Mouse (Mus musculus) stomach, embryonic 16.5 days (tissue): ENCODE measurements at regions not wholly inside any gene's neighbourhood (a gene's known extent, or its start where the extent isn't known, plus 50 kb on each side); places are given as distances from the start of the nearest gene placed in this dataset.

Experiments used
- ATAC-seq: fragments of 200-750 bp; cut with Nextera tagmentation; 2 replicates; pipeline ENCODE4 v1.8.0; 2017; ENCODE audit warnings: moderate number of reproducible peaks, moderate TSS enrichment; ENCODE audit not compliant: insufficient read depth, low FRiP score
- H3K27ac ChIP-seq: fragments of 300-500 bp; sonication (generic); 2 replicates; pipeline ENCODE4 v1.5.1; 2014; ENCODE audit warnings: low read length
- H3K27me3 ChIP-seq: fragments of 300-500 bp; sonication (generic); 2 replicates; pipeline ENCODE4 v1.6.1; 2014; ENCODE audit warnings: low read length, control low read depth, mixed read lengths; ENCODE audit not compliant: control insufficient read depth, insufficient read depth
- H3K36me3 ChIP-seq: fragments of 300-500 bp; sonication (generic); 2 replicates; pipeline ENCODE4 v1.6.1; 2014; ENCODE audit warnings: low read length; ENCODE audit not compliant: control insufficient read depth, insufficient read depth
- H3K4me1 ChIP-seq: fragments of 300-500 bp; sonication (generic); 2 replicates; pipeline ENCODE4 v1.6.1; 2014; ENCODE audit warnings: low read length, control low read depth, mixed read lengths; ENCODE audit not compliant: control insufficient read depth, insufficient read depth
- H3K4me2 ChIP-seq: fragments of 300-500 bp; sonication (generic); 2 replicates; pipeline ENCODE4 v1.6.1; 2014; ENCODE audit warnings: low read depth, low read length, mixed read lengths
- H3K4me3 ChIP-seq: fragments of 300-500 bp; sonication (generic); replicated peaks from 2 replicates; pipeline ENCODE4 v1.5.1; 2014; ENCODE audit warnings: mild to moderate bottlenecking, low read length
- H3K9ac ChIP-seq: fragments of 300-500 bp; sonication (generic); 2 replicates; pipeline ENCODE4 v1.6.1; 2014; ENCODE audit warnings: low read length
- H3K9me3 ChIP-seq: fragments of 300-500 bp; sonication (generic); replicated peaks from 2 replicates; pipeline ENCODE4 v1.6.1; 2016; ENCODE audit warnings: low read length, control low read depth; ENCODE audit not compliant: control insufficient read depth
- WGBS: fragments of 180-500 bp; shearing (Covaris S2); extraction: QIAGEN DNeasy Blood & Tissue Kit; methylation state at CpG from one replicate; pipeline ENCODE4 v1.1.7; 2014; 5-methylcytosine and 5-hydroxymethylcytosine counted together

- no peaks in the 10 kb centered on the region for H3K4me1 ChIP-seq
- no peaks in the 10 kb centered on the region for H3K36me3 ChIP-seq
- no peak overlapping the region for H3K4me3 ChIP-seq
- no peaks in the 10 kb centered on the region for H3K9me3 ChIP-seq
- ATAC-seq: no peak
- H3K27ac ChIP-seq: no peak overlapping the region
- no peak overlapping the region for H3K4me2 ChIP-seq
- H3K27me3 ChIP-seq: no peaks in the 10 kb centered on the region
- H3K9ac ChIP-seq: no peak overlapping the region
- WGBS: 73% methylated on average over 13 of the region's 13 CpGs
Measured at GRCm38 (mm10) chr9:88049270-88049669, 277.7 kb upstream of the Nt5e start.

DNA sequence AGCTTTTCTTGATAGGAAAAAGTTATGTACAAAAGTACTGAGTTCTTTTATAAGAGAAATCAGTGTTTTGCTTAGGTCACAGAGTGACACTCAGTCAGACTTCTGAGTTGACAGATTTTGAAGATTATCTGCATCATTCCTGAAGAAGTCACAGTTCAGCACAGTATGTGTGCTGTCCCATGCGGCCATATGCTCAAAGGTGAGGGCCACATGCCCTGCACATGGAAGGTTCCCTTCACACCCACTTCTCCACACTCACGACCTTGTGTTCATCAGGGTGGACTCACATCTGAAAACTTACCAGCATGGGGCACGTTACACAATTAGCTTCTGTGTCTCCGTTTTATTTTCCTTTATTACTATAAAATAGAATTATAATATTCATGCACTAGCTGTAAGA lies 277.2 kb upstream of the Nt5e start:
- 83% methylated on average over 4 of the region's 4 CpGs for WGBS
- H3K9ac ChIP-seq: no peak overlapping the region
- H3K4me3 ChIP-seq: no peak overlapping the region
- H3K9me3 ChIP-seq: no peaks in the 10 kb centered on the region
- H3K36me3 ChIP-seq: no peaks in the 10 kb centered on the region
- no peak for ATAC-seq
- H3K27me3 ChIP-seq: no peaks in the 10 kb centered on the region
- H3K4me1 ChIP-seq: no peaks in the 10 kb centered on the region
- no peak overlapping the region for H3K4me2 ChIP-seq
- no peak overlapping the region for H3K27ac ChIP-seq

GRCm38 (mm10) chr9:88058551-88058950 lies 268.4 kb upstream of the Nt5e start:
- H3K27me3 ChIP-seq: no peaks in the 10 kb centered on the region

GRCm38 (mm10) chr9:88059005-88059404 lies 268.0 kb upstream of the Nt5e start:
- Histone ChIP-seq H3K4me2 (no peak overlapping the region), H3K4me1 (0 out of 2 replicates have a peak, but pooled peaks cover 4% of the 10 kb centered on the region), H3K9me3 (no peaks in the 10 kb centered on the region), H3K27ac (peak overlapping the region; percentile 58), H3K9ac (no peak overlapping the region), H3K27me3 (no peaks in the 10 kb centered on the region), H3K4me3 (no peak overlapping the region), H3K36me3 (no peaks in the 10 kb centered on the region)
- ATAC-seq: peak; percentile 53
- WGBS: 66% methylated on average over 3 of the region's 3 CpGs

More at GRCm38 (mm10) chr9:88058551-88058950, 268.4 kb upstream of the Nt5e start:
- no peak overlapping the region for H3K9ac ChIP-seq
- no peak overlapping the region for H3K4me3 ChIP-seq
- H3K27ac ChIP-seq: peak overlapping the region; percentile 58; the same call in 1 of the 2 replicates
- no peaks in the 10 kb centered on the region for H3K9me3 ChIP-seq
- H3K4me2 ChIP-seq: no peak overlapping the region
- ATAC-seq: peak; percentile 83
- H3K36me3 ChIP-seq: no peaks in the 10 kb centered on the region
- WGBS: 49% methylated on average over 4 of the region's 4 CpGs
- 0 out of 2 replicates have a peak, but pooled peaks cover 4% of the 10 kb centered on the region for H3K4me1 ChIP-seq

- Histone ChIP-seq H3K9ac (no peak overlapping the region), H3K4me1 (0 out of 2 replicates have a peak, but pooled peaks cover 2% of the 10 kb centered on the region), H3K27ac (no peak overlapping the region), H3K9me3 (no peaks in the 10 kb centered on the region), H3K36me3 (no peaks in the 10 kb centered on the region), H3K4me3 (no peak overlapping the region), H3K4me2 (no peak overlapping the region), H3K27me3 (no peaks in the 10 kb centered on the region)
- WGBS: 65% methylated on average over 3 of the region's 3 CpGs
- no peak for ATAC-seq
Measured at GRCm38 (mm10) chr9:88063973-88064676, 262.9 kb upstream of the Nt5e start.

DNA sequence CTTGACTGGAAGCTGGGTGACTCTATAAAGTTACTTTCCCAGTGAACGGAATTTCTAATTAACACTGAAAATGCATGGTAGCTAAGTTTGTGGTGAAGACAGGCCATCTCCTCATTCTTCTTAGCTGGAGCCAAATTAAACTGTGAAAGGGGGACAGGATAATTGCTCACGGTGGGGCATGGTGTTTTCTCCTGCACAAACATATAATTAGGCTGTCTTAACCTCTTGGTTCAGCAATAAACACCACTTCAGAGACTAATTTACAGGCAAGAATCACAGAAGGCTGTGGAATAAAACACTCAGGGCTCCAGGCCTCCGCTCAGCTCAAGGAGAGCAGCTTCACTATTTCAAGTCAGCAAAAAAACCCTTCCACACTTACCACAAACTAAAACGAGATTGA lies 261.9 kb upstream of the Nt5e start:
- no peaks in the 10 kb centered on the region for H3K4me1 ChIP-seq
- no peaks in the 10 kb centered on the region for H3K36me3 ChIP-seq
- H3K4me2 ChIP-seq: no peak overlapping the region
- no peak overlapping the region for H3K4me3 ChIP-seq
- ATAC-seq: no peak
- 73% methylated on average over 4 of the region's 4 CpGs for WGBS
- no peaks in the 10 kb centered on the region for H3K9me3 ChIP-seq
- H3K27ac ChIP-seq: no peak overlapping the region
- no peak overlapping the region for H3K9ac ChIP-seq
- no peaks in the 10 kb centered on the region for H3K27me3 ChIP-seq

- Histone ChIP-seq H3K4me3 (no peak overlapping the region), H3K9me3 (no peaks in the 10 kb centered on the region), H3K27me3 (no peaks in the 10 kb centered on the region), H3K4me1 (no peaks in the 10 kb centered on the region), H3K36me3 (no peaks in the 10 kb centered on the region), H3K27ac (no peak overlapping the region), H3K4me2 (no peak overlapping the region), H3K9ac (no peak overlapping the region)
- ATAC-seq: no peak
- WGBS: 73% methylated on average over 7 of the region's 7 CpGs
Measured at GRCm38 (mm10) chr9:88065777-88066176, 261.2 kb upstream of the Nt5e start.

- Histone ChIP-seq H3K9ac (no peak overlapping the region), H3K27ac (no peak overlapping the region), H3K36me3 (no peaks in the 10 kb centered on the region), H3K4me3 (no peak overlapping the region), H3K4me2 (no peak overlapping the region), H3K27me3 (no peaks in the 10 kb centered on the region), H3K4me1 (no peaks in the 10 kb centered on the region), H3K9me3 (no peaks in the 10 kb centered on the region)
- no peak for ATAC-seq
- 89% methylated on average over 8 of the region's 8 CpGs for WGBS
Measured at GRCm38 (mm10) chr9:88068322-88068721, 258.7 kb upstream of the Nt5e start.

GRCm38 (mm10) chr9:88068881-88069304 lies 258.1 kb upstream of the Nt5e start:
- H3K27me3 ChIP-seq: no peaks in the 10 kb centered on the region
- H3K9ac ChIP-seq: no peak overlapping the region
- H3K4me3 ChIP-seq: no peak overlapping the region
- 43% methylated on average over 15 of the region's 15 CpGs for WGBS
- H3K4me2 ChIP-seq: peak overlapping the region; percentile 22; the same call in 1 of the 2 replicates
- ATAC-seq: no peak
- no peaks in the 10 kb centered on the region for H3K4me1 ChIP-seq
- H3K9me3 ChIP-seq: no peaks in the 10 kb centered on the region
- no peak overlapping the region for H3K27ac ChIP-seq
- no peaks in the 10 kb centered on the region for H3K36me3 ChIP-seq
